Mouse (Mus musculus): ENCODE results near the gene Slc16a11. TPM values are rescaled to one million over a fixed set of nuclear protein-coding genes. Genes with fewer than 3 reads are reported as not detected.

Slc16a11 gene
- total and polyA plus RNA-seq, 2 experiments from 2014 or later: 15.2 to 28.2 TPM

DNA sequence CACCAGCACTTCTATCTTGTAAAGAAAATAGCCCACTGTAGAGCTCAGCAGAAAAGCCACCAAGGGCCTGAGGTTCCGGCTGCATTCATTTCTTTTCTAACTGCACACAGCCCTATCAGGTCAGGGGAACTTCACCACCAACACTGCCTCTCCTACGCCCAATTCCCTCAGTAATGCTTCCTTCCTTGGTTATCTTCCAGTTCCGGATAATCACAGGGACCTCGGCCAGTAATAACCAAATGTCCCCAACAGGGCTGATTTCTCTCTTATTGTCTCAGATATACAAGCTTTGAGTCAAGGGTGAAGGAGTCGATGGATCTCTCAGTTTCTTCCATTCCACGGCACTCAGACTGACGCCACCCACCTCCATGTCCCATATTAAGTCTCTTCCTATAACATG is 5.3 kb upstream of the Slc16a11 start:
- H3K4me2 ChIP-seq (ENCODE audit: low read depth, low read length, poor library complexity, severe bottlenecking): no peak overlapping the region
- no peak overlapping the region for H3K4me3 ChIP-seq (ENCODE audit: low read depth, low read length)
- no peaks in the 10 kb centered on the region for H3K9me3 ChIP-seq (ENCODE audit: low read length)
- H3K27ac ChIP-seq (ENCODE audit: low read depth, low read length): no peak overlapping the region
- DNase-seq (ENCODE audit: low spot score): no peak
- no peak overlapping the region for H3K9ac ChIP-seq (replicated peaks; ENCODE audit: low read length, poor library complexity, severe bottlenecking)
- WGBS: 88% methylated on average over 7 of the region's 7 CpGs
- H3K27me3 ChIP-seq (ENCODE audit: insufficient read depth, low read length): peaks cover 3% of the 10 kb centered on the region; the same call in 1 of the 2 replicates
- no peaks in the 10 kb centered on the region for H3K36me3 ChIP-seq (ENCODE audit: insufficient read depth, low read length)
- TF ChIP-seq CTCF (IDR thresholded peaks at IDR 0.05): no peak
- H3K4me1 ChIP-seq (ENCODE audit: insufficient read depth, low read length): no peaks in the 10 kb centered on the region
- ATAC-seq (ENCODE audit: low FRiP score): no peak

DNA sequence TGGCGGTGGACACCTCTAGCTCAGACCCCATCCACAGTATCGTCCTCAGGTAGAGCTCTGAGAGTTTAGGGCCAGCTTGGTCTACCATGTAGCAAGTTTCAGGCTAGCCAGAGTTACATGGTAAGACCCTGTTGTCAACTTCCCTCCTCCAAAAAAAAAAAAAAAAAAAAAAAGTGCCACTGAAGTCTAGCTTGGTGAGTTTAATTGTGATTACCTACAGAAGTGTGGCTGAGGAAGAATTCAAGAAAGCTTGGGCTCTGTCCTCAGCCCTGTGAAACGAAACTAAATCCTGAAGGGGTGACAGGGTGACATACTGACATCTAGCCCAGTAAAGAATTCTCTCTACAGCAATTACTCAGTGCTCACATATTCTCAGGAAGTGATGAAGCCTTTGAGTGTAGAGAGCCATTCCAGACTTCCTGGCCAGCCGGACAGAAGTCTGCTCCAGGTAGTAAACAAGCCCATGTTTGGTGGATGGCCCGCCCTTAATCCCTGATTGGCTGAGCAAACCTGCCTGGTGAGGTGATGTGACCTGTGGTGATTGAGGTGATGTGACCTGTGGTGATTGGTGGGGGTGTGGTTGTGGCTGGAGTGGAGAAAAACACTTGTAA is 3.7 kb upstream of the Slc16a11 start:
- Histone ChIP-seq H3K9ac (replicated peaks; ENCODE audit: low read length, poor library complexity, severe bottlenecking) (no peak overlapping the region), H3K27ac (ENCODE audit: low read depth, low read length) (no peak overlapping the region), H3K36me3 (ENCODE audit: insufficient read depth, low read length) (no peaks in the 10 kb centered on the region), H3K27me3 (ENCODE audit: insufficient read depth, low read length) (peaks cover 3% of the 10 kb centered on the region; the same call in 1 of the 2 replicates), H3K4me1 (ENCODE audit: insufficient read depth, low read length) (peaks cover 1% of the 10 kb centered on the region; the same call in 1 of the 2 replicates), H3K4me3 (ENCODE audit: low read depth, low read length) (no peak overlapping the region), H3K4me2 (ENCODE audit: low read depth, low read length, poor library complexity, severe bottlenecking) (no peak overlapping the region), H3K9me3 (ENCODE audit: low read length) (no peaks in the 10 kb centered on the region)
- 83% methylated on average over 5 of the region's 5 CpGs for WGBS
- DNase-seq (ENCODE audit: low spot score) (no peak), ATAC-seq (ENCODE audit: low FRiP score) (no peak)
- no peak for TF ChIP-seq CTCF (IDR thresholded peaks at IDR 0.05)

DNA sequence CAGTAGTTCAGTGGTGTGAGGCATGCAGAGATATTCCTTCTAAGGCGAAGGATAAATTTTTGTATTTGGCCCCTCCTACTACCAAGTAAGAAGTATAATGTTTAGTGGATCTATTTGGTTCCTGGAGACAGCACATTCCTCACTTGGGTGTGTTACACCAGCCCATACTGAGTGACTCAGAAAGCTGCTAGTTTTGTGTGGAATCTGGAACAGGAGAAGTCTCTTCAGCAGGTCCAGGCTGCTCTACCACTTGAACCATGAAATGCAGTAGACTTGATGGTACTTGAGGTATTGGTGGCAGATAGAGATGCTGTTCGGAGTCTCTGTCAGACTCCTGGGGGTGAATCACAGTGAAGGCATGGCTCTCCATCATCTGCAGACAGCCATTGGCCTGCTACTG is 1.9 kb upstream of the Slc16a11 start:
- no peak overlapping the region for H3K4me2 ChIP-seq (ENCODE audit: low read depth, low read length, poor library complexity, severe bottlenecking)
- 94% methylated on average over 2 of the region's 2 CpGs for WGBS
- H3K36me3 ChIP-seq (ENCODE audit: insufficient read depth, low read length): no peaks in the 10 kb centered on the region

DNA sequence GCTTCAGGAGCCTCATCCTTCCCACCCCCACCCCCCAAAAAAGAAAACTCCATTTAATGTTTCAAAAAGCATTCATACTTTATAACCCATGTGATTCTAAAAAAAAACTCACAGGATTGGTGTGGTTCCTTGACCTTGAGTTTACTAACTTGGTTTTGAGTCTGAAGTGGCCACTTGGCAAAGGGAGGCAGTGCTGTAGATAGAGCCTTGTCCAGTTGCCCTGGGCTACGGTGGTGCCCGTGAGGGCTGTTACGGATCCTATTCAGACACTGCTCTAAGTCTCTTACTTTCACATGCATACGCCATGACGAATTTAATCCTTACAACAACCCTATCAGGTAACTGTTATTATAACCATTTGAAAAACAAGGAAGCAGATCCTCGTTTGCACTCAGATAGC is 580 bp upstream of the Slc16a11 start:
- 58% methylated on average over 6 of the region's 6 CpGs for WGBS
- TF ChIP-seq CTCF (IDR thresholded peaks at IDR 0.05): no peak
- no peak overlapping the region for H3K4me3 ChIP-seq (ENCODE audit: low read depth, low read length)
- no peak overlapping the region for H3K9ac ChIP-seq (replicated peaks; ENCODE audit: low read length, poor library complexity, severe bottlenecking)
- H3K4me2 ChIP-seq (ENCODE audit: low read depth, low read length, poor library complexity, severe bottlenecking): no peak overlapping the region
- no peak overlapping the region for H3K27ac ChIP-seq (ENCODE audit: low read depth, low read length)
- H3K27me3 ChIP-seq (ENCODE audit: insufficient read depth, low read length): peaks cover 13% of the 10 kb centered on the region; the same call in 1 of the 2 replicates
- H3K9me3 ChIP-seq (ENCODE audit: low read length): no peaks in the 10 kb centered on the region
- no peak for ATAC-seq (ENCODE audit: low FRiP score)
- H3K36me3 ChIP-seq (ENCODE audit: insufficient read depth, low read length): no peaks in the 10 kb centered on the region
- peaks cover 8% of the 10 kb centered on the region for H3K4me1 ChIP-seq (ENCODE audit: insufficient read depth, low read length)
- DNase-seq (ENCODE audit: low spot score): no peak

More for the DNA sequence above, 1.9 kb upstream of the Slc16a11 start:
- H3K9me3 ChIP-seq (ENCODE audit: low read length): no peaks in the 10 kb centered on the region
- no peak for DNase-seq (ENCODE audit: low spot score)
- no peak overlapping the region for H3K27ac ChIP-seq (ENCODE audit: low read depth, low read length)
- peaks cover 8% of the 10 kb centered on the region for H3K4me1 ChIP-seq (ENCODE audit: insufficient read depth, low read length)
- H3K4me3 ChIP-seq (ENCODE audit: low read depth, low read length): no peak overlapping the region
- peaks cover 5% of the 10 kb centered on the region; the same call in 1 of the 2 replicates for H3K27me3 ChIP-seq (ENCODE audit: insufficient read depth, low read length)
- no peak overlapping the region for H3K9ac ChIP-seq (replicated peaks; ENCODE audit: low read length, poor library complexity, severe bottlenecking)
- no peak for TF ChIP-seq CTCF (IDR thresholded peaks at IDR 0.05)
- ATAC-seq (ENCODE audit: low FRiP score): no peak

DNA sequence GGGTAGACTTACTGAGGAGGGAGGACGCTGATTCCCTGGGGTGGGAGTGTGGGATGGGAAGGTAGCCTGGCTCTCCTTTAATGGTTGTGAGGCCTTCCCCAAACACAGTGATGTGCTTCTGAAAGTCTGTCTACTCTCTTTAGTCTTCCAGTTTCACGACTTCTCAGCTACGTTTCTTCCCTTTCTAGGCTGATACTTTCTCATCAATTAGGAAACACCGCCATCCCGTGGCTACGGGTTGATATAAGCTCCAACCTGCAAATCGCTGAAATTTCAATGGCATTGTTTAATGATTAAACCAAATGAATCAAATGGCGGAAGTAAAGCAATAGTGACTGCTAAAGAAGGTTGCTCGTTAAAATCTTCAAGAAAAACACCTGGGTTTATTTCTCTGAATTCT is 344 bp downstream of the Slc16a11 start:
- 14% methylated on average over 9 of the region's 9 CpGs for WGBS
- H3K27me3 ChIP-seq (ENCODE audit: insufficient read depth, low read length): peaks cover 10% of the 10 kb centered on the region; the same call in 1 of the 2 replicates
- ATAC-seq (ENCODE audit: low FRiP score): no peak

DNA sequence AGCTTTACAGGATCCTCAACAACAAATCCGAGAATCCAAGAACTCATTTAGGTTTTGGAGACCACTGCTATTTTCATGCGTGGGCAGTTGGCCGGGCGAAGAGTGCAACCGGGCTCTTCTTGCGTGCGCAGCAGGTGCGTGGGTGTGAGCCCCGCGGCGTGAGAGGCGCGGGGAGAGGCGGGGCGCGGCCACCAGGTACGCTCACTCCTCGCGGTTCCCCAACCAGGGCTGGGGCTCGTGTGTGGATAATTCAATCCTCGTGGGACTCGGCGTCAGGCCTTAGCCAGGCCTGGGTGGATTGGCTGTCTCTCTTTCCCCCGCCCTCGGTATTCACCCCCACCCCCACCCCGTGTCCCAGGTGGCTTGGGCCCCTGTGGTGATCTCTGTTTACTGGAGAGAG is 1.2 kb downstream of the Slc16a11 start:
- no peaks in the 10 kb centered on the region for H3K9me3 ChIP-seq (ENCODE audit: low read length)
- H3K9ac ChIP-seq (replicated peaks; ENCODE audit: low read length, poor library complexity, severe bottlenecking): peak overlapping the region; percentile 63
- WGBS: 5% methylated on average over 26 of the region's 26 CpGs
- 0 out of 2 replicates have a peak, but pooled peaks cover 8% of the 10 kb centered on the region for H3K36me3 ChIP-seq (ENCODE audit: insufficient read depth, low read length)
- TF ChIP-seq CTCF (IDR thresholded peaks at IDR 0.05): no peak
- H3K4me2 ChIP-seq (ENCODE audit: low read depth, low read length, poor library complexity, severe bottlenecking): peak overlapping the region; percentile 87
- ATAC-seq (ENCODE audit: low FRiP score) (peak; percentile 38), DNase-seq (ENCODE audit: low spot score) (no peak)
- peaks cover 10% of the 10 kb centered on the region; the same call in 1 of the 2 replicates for H3K27me3 ChIP-seq (ENCODE audit: insufficient read depth, low read length)
- H3K4me3 ChIP-seq (ENCODE audit: low read depth, low read length): peak overlapping the region; percentile 43
- H3K4me1 ChIP-seq (ENCODE audit: insufficient read depth, low read length): peaks cover 11% of the 10 kb centered on the region
- no peak overlapping the region for H3K27ac ChIP-seq (ENCODE audit: low read depth, low read length)

More for the DNA sequence above, 344 bp downstream of the Slc16a11 start:
- Histone ChIP-seq H3K4me2 (ENCODE audit: low read depth, low read length, poor library complexity, severe bottlenecking) (no peak overlapping the region), H3K27ac (ENCODE audit: low read depth, low read length) (no peak overlapping the region), H3K36me3 (ENCODE audit: insufficient read depth, low read length) (0 out of 2 replicates have a peak, but pooled peaks cover 8% of the 10 kb centered on the region), H3K4me3 (ENCODE audit: low read depth, low read length) (no peak overlapping the region), H3K9ac (replicated peaks; ENCODE audit: low read length, poor library complexity, severe bottlenecking) (no peak overlapping the region), H3K9me3 (ENCODE audit: low read length) (no peaks in the 10 kb centered on the region), H3K4me1 (ENCODE audit: insufficient read depth, low read length) (peaks cover 8% of the 10 kb centered on the region)
- TF ChIP-seq CTCF (IDR thresholded peaks at IDR 0.05): peak; percentile 88
- peak; percentile 85 for DNase-seq (ENCODE audit: low spot score)

Data from midbrain, postnatal 0 days (tissue).